Mouse (Mus musculus) embryo, embryonic 11 days (tissue): ENCODE results near the gene Ttc3.

Experiments
- DNase-seq: peaks from one replicate; pipeline ENCODE4 v3.0.0-alpha.2; 2015

The Ttc3 gene

GRCm38 (mm10) chr16:94517606-94518005, 147.2 kb downstream of the Ttc3 start:
- no peak for DNase-seq
